Mouse (Mus musculus) thymus, postnatal 0 days (tissue): ENCODE data around the gene Exo5. TPM values are rescaled to one million over a fixed set of nuclear protein-coding genes. Genes with fewer than 3 reads are reported as not detected.

Source experiments
- DNase-seq: peaks from one replicate; pipeline ENCODE4 v3.0.0-alpha.2; 2015; ENCODE audit warnings: low spot score
- polyA plus RNA-seq: library from polyadenylated mRNA; unstranded; fragments of >200 nt; fragmentation: Nextera tagmentation; extraction: Ambion mirVana; gene quantifications from 2 replicates; pipeline ENCODE4 v1.2.1, GENCODE M21; 2015

Gene Exo5
- polyA plus RNA-seq, 1 experiment from 2014 or later: 23.7 TPM

DNA sequence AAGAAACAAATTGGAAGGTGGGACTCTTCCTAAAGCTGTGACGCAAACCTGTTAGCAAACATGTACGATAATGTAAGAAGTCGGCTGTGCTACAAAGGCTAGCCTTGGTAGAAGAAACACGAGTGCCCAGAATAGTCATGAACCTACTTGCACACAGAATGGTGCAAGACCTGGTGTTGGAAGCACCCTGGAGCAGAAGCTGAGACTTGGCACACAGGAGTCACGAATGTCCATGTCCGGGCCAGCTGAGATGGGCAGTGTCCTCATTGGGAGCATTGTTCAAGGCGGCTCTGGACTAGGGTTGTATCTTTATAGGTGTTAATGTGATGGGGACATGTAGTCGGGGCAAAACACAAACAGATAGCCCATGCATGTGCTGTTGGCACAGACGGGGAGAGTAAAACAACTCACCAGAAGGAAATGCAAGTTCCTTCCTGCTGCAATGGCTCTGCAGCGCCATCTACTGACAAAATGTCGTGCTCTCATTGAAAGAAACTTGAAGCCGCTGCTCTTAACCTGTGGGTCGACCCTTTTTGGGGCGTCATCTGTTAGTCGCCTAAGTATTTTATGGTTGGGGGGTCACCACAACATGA is 15.2 kb downstream of the Exo5 start:
- peak; percentile 88 for DNase-seq

DNA sequence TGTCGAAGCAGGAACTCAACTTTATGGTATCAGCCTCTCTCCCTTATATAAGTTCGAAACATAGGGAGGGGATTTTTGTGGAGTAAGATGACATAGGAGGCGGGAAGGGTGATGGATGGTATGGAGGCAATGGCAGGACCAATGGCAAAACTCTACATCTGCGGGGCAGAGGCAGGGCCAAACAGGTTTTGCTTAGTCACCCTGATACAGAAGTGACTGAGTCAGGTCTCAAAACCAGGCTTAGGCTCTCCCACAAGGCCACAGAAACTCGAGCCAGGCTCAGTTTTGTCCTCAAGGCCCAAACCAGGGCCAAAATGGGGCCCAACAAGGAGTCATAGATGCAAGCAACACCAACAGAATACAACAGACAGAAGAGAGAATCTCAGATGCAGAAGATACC is 19.2 kb downstream of the Exo5 start:
- DNase-seq: no peak

DNA sequence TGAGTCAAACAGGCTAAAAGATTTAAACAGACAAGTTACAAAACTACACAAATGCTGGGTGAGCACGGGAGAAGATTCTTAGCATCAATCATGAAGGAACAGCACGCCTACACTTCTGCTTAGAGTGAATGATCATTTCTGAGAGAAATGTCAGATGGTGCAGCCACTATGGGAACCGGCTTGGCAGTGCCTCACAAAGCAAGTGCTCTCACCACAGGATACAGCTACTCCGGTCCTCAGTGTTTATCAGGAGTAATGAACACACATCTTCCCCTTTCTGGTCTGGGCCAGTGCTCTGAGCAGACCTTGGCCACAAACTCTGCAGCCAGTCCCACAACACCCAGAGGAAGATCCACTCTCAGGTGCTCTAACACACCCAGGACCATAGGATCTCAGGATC is 20.3 kb downstream of the Exo5 start:
- DNase-seq: no peak

DNA sequence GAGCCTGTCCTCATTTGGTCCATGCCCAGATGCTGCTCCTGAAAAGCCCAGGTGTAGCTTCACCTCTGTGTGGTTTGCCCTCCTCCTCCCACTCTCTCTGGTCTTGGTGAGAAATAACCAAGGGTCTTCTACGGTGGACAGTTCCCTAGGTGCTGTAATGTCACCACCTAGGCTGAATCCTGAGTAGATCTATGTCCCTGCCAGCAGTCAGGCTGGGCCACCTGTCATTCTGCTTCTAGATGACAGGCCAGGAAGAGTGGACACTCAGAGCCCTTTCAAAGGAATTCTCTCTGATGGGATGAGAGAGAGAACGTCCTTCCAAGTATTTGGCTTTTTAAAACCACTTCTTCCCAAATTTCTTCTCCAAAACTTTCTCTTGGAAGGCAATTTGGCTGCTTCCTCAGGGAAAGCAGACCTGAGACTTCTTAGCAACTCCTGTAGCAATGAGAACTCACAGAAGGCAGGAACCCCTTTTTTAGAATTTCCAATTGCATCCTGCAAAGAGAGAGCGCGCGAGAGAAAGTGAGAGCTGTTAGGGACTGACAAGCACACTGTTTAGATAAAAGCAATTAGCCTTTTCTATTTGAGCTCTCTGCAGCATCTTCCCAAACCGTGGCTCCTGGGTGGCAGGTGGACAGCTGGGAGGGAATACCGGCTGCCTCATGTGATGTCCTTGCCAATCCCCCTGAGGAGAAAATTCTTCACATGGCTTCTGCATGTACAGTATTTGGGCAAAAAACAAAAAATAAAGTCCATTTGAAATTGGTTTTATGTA is 28.8 kb downstream of the Exo5 start:
- DNase-seq: no peak

DNA sequence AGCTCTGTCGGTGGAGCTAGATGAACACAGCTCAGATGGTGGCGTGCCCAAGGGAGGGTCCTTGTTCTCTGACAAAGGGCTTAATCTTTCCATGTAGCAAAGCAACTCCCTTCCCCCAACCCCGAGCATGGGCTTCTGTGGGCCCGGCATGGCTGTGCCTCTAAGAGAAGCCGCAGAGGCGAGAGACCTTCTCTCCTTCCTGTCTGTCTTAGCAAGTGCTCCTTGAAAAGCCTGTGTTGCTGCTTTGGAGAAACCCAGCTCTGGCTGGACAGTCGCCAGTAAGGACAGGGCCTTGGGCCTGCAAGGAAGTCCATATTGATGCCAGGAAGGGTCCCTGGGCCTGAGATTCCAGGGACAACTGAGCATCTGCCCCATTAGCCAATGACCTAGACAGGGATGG is 29.6 kb downstream of the Exo5 start:
- DNase-seq: no peak

DNA sequence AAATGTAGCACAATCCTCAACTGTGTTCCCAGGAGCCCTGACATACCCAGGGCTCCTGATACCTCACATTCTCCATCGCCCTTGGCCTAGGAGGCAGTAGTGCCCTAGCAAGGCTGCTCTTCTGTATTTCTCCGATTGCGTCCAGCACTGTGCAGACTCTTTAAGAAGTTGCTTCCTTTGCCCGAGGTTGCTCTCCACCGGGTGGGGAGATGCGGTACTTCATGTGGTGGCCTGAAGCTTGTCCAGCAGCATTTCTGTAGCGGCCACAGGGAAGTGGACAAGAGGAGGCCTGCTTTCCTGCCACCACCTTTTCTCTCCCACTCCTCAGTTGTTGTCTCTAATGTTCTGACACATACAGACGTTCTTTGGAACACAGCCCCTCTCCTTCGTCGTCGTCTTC is 30.2 kb downstream of the Exo5 start:
- DNase-seq: no peak

DNA sequence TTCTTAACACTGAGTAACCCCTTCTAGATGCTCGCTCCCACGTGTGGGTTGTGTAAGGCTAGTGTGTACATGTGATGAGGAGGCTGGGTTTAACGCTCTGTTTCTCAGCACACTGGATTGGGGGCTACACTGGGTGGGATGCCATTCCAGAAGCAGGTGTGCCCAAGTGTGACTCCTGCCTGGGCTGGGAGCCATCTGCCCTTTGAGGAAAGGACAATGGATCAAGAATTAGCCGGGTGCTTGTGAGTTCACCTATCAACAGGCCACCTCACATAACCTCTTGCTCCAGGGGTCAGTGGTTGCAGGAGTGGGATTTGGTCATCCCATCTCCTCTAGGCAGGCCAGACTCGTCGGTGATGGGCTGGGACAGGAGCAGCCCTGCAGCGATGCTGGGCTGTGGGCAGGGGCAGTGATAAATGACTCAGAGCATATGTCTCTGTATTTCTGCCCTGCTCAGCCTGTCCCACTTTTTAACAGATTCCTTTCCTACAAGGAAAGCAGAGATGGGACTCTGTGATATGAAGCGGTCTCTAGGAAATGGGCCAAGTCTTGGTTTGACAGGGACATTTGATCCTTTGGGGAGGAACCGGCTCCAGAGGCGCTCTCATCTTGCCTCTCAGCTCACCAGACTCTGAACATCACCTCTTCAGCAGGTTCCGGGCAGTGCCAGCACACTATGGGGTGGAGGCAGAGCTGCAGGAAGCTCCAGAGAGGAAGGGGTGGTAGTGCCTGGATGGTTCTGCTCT is 31.0 kb downstream of the Exo5 start:
- DNase-seq: no peak

DNA sequence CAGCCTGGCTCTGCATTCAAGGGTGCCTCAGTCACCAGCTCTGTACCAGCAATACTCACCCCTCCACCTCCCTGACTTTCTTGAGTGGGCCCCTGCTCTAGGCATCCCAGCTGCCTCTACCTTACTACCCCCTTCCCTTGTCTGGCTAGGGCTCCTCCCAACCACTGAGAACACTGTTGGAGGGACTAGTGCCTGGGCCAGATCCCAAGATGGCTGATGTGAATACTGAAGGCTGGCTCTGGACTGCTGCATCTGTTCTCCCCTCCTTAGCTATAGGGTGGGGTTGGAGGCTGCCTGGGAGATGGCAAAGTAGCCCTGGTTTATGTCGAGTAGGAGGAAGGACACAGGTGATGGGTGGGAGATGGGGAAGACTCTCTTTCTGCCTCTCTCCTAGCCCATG is 32.3 kb downstream of the Exo5 start:
- DNase-seq: no peak

DNA sequence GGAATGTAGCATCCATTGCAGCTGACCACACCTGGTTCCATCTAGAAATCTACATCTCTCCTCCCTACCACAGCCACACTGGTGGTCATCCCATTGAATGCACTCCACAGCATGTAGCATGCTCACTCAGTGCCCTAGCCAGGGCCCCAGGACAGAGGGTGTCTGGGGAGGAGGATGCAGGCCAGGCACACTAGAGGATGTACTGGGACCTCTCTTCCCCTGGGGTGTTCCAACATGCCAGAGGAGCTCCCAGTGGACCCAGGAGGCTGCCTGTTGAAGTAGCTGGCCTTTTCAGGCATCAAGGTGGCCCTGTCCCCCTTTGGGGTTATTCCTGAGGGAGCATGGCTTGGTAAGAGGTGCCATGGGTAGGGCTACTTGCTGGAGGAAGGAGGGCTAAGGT is 32.9 kb downstream of the Exo5 start:
- no peak for DNase-seq

DNA sequence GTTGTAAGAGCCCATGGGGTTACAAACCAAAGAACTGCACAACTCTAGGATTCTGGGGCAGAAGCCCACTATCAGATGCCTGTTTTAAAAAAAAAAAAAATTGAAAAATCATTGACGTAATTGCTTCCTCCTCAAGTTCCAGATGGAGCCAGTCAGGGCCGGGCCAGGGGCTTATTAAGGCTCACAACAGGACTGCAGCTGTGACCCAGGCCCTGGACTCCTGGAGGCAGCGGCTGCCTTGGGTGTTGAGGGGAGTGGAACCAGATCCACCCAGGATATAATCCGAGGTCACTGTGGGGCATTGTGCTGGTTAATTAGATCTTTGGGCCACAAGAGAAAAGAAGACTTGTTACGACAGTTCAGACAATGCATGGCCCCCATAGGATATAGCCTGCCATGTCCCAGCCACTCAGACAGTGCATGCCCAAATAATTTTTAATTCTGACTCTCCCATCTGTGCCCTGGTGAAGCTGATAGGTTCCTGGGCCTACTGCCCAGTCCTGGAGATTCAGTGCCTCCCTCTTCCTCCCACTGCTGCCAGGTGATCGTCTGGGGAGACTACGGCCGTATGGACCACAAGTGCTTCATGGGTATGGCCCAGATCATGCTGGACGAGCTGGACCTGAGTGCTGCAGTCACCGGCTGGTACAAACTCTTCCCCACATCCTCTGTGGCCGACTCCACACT is 33.9 kb downstream of the Exo5 start:
- no peak for DNase-seq

DNA sequence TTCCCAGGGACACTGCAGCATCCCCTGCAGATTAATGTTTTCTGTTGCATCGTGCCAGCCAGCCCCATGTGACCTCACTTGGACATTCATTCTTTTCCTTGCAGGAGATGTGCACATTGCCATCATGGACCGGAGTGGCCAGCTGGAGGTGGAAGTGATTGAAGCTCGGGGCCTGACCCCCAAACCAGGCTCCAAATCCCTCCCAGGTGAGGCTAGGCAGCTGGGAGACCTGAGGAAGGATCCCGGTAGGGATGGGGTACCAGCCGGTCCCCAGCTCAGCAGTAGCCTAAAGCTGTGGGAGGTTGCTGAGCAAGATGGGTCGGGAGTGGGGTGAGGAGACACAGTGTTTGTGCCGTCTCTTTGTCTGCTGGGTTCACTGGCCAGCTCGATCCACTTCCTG is 35.9 kb downstream of the Exo5 start:
- DNase-seq: no peak

DNA sequence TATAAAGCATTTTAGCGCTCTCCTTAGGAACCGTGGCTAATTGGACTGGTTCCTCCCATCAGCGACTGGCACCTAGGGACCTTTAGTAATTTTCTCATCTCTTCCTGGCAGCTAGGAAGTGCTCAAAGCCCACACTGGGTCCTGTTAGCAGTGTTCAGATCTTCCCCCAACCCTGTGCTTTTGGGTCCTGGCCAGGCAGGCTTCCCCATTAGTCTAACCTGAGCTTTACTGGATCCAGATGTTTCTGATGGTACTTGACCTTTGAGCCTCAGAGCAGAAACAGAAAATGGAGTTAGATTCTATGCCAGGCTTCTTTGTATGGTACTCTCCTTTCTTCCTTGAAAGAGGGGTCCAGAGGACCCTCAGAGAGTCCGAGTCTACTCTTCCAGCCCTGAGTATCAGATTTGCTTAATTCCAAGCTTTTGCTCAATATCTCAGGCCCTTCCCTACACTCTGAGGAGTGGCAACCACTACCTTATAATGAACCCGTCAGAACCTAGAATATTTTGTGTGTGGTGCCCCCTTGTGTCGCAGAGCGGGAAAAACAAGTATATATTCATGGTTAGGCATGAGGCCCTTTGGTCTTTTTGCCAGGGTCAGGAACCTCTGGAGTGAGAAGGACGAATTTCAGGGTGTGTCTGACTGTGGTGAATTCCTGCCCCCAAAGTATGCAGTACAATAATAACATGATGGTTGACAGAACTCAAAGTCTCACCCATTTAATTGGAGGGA is 37.3 kb downstream of the Exo5 start:
- DNase-seq: peak; percentile 37

DNA sequence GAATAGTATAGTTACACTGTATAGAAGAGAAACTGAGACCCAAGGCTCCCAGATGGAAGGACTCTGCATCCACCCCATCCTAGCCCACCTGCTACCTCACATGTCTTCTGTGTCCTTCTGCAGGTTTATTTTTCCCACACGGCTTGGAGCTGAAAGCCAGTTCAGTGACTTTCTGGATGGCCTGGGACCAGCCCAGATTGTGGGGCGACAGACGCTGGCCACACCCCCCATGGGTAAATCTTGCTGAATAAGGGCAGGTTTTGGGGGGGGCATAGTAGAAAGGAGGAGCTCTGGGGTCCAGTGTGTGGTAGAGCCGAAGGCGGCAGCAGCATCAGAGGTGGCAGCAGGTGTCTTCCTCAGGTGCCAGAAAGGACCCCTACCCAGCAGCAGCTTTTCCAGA is 38.0 kb downstream of the Exo5 start:
- DNase-seq: no peak

DNA sequence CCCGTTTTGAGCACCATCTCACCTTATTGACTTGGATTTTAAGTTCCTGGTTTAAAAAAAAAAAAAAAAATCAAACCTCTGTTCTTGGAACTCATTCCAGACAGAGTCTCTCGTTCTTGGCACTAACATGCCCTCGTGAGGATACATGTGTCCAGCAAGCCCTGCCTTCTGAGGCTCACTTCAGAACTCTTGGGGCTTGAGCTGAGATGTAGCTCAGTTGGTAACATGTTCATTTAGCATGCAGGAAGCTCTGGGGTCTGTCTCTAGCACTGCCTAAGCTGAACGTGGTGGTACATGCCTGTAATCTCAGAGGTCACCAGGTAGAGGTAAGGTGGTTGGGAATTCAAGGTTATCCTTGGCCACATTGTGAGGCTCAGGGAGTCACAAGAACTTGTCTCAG is 38.7 kb downstream of the Exo5 start:
- DNase-seq: no peak

DNA sequence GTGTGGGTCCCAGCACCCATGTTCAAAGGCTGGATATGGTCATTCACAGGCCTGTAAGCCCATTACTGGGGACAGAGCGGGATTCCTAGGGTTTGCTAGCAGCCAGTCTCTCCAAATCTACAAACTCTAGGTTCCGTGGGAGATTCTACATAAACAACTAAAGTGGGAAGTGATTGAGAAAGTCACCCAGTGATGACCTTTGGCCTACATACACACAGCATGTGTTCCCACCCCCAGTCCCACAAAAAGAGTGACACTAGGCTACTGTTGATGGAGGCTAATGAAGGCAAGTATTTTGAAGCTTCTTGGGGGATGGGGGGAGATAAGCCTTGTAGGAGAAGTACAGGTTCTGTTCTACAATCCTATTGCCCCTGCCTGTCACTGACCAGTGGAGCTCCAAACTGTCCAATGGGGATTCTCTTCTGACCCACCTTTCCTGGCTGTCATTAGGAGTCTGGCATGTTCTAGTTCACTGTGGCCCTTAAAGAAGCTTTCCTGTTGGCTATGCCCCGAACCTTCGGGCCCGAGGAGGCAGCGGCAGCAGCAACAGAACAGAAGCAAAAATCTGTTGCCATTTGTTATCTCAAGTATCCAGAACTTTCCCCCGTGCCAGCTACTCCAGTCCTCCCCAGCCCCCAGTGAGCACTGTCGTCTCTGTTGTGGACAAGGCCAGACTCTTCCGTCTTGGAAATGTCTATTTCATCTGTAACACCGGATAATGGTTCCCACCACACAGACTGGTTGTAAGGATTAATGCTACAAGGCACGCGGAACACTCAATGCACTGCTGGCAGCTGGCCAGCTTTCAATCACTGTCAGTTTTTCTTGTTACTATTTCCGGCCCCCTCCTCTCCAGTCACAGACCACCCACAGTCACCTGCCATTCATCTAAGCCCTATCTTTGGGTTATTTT is 39.4 kb downstream of the Exo5 start:
- no peak for DNase-seq

DNA sequence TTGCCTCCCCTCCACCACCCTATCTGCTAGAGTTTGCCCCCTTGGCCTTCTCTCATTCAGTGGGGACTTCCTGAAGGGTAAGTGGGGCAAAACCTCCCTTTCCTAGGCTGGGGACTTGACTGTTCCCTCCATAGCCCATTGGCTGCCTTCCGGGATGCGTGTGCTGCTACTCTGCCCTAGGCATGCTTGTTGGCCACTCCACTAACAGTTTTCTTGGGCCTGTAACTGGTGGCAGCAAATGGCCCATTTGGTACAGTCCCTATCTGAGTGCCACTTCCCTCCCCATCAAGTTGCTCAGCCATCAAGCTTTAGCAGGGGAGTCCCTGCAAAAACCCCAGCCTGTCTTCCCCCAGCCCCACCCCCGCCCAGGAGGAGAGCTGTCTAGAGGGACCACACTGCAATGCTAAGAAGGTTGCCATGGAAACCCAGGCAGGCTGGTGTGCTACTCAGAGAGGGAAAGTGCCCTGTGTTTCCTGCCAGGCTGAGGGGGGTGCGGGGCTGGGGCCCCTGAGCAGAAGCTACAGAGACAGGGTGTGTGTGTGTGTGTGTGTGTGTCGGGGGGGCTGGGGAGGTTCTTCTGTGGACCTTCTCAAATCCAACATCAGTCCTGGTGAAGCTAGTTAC is 42.7 kb downstream of the Exo5 start:
- peak; percentile 62 for DNase-seq

DNA sequence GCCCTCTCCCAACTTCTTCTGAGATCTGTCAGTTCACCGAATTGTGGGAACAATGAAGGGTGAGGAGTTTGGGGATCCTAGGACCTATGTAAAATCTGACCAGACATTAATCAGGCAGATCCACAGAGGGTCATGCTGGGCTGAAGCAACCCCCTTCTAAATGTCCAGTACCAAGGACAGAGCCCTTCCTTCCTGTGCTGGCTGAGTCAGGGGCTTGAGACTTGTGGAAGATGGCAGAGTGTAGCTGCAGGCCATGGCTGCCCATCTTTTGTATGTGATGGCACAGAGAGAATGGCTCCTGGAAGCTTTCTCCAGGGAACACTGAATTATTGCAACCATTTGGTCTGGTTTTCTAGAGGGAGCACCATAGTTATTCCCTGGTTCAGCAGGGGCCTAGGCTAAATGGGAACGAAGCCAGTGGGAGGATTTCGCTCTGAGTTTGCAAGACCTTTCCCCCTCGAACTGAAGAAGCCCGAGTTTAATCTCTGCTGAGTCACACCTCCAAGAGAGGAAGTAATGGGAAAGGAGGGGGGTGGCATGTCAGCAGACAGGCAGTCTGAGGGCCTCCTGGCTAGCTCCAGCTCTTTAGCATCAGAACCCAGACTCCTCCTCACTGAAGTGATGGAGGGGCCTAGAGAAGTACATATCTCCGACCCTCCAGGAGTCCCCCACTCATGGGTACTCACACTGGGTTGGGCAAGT is 43.9 kb downstream of the Exo5 start:
- DNase-seq: no peak

DNA sequence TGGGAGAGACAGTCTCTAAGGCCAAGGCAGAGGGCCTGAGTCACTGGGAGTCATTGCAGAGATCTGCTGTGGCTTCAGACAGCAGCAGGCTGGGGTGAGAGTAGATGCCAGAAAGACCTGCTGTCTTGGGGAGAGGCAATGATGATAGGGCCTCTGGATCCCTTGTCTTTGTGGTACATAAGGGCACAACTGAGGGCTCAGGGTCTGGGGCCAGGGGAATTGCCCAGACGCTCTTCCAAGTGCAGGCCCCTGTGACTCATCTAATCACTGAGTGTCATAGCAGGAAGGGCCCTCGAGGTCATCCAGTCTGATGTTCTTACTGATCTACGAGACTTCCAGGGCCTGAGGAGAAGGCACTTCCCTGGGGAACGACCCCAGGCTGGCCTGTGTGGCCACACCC is 45.4 kb downstream of the Exo5 start:
- no peak for DNase-seq

DNA sequence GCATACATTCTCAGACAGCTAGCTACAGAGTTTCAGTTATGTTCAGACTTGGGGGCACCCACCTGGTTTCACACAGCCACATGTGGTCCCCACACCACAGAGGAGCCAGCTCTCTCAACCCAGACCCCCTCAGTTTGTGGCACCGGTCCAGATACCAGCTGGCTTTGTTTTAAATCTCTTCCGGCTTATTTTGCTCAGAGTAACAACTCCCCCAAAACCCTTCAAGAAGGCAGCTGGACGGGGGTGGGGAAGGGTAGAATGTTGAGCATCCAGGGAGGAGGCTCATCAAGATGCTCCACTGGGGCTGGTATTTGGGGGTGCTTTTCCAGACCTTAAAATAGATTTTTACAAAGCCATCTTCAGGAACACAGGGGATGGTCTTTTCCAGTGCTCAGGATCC is 46.1 kb downstream of the Exo5 start:
- DNase-seq: no peak
